Mouse (Mus musculus) liver, embryonic 13.5 days (tissue): Measurements from ENCODE around the gene Lamtor3. TPM values are rescaled to one million over a fixed set of nuclear protein-coding genes. Genes with fewer than 3 reads are reported as not detected.

Source experiments
- ATAC-seq: fragments of 200-750 bp; cut with Nextera tagmentation; 2 replicates; pipeline ENCODE4 v1.8.0; 2017; ENCODE audit warnings: low read depth, mild to moderate bottlenecking, moderate number of reproducible peaks, moderate library complexity
- DNase-seq: peaks from one replicate; pipeline ENCODE4 v3.0.0; 2022
- H3K27ac ChIP-seq: fragments of 300-500 bp; sonication (generic); 2 replicates; pipeline ENCODE4 v1.5.1; 2015; ENCODE audit warnings: moderate library complexity, mild to moderate bottlenecking, inconsistent platforms
- H3K27me3 ChIP-seq: fragments of 300-500 bp; sonication (generic); 2 replicates; pipeline ENCODE4 v1.6.1; 2015; ENCODE audit warnings: mild to moderate bottlenecking, inconsistent platforms
- H3K36me3 ChIP-seq: fragments of 300-500 bp; sonication (generic); 2 replicates; pipeline ENCODE4 v1.6.1; 2015; ENCODE audit warnings: mild to moderate bottlenecking, inconsistent platforms
- H3K4me1 ChIP-seq: fragments of 300-500 bp; sonication (generic); replicated peaks from 2 replicates; pipeline ENCODE4 v1.6.1; 2015; ENCODE audit warnings: inconsistent platforms
- H3K4me2 ChIP-seq: fragments of 300-500 bp; sonication (generic); 2 replicates; pipeline ENCODE4 v1.6.1; 2015; ENCODE audit warnings: inconsistent platforms, mild to moderate bottlenecking, moderate library complexity
- H3K4me3 ChIP-seq: fragments of 300-500 bp; sonication (generic); replicated peaks from 2 replicates; pipeline ENCODE4 v1.5.1; 2015; ENCODE audit warnings: mild to moderate bottlenecking, inconsistent platforms
- H3K9ac ChIP-seq: fragments of 300-500 bp; sonication (generic); 2 replicates; pipeline ENCODE4 v1.6.1; 2015; ENCODE audit warnings: mild to moderate bottlenecking, inconsistent platforms
- H3K9me3 ChIP-seq: fragments of 300-500 bp; sonication (generic); replicated peaks from 2 replicates; pipeline ENCODE4 v1.6.1; 2016; ENCODE audit warnings: inconsistent platforms
- WGBS: fragments of 180-500 bp; shearing (Covaris S2); methylation state at CpG from one replicate; pipeline ENCODE4 v1.1.7; 2015; ENCODE audit not compliant: insufficient replicate concordance; 5-methylcytosine and 5-hydroxymethylcytosine counted together
- polyA plus RNA-seq: library from polyadenylated mRNA; unstranded; fragments of >200 nt; fragmentation: Nextera tagmentation; extraction: Ambion mirVana; gene quantifications from 2 replicates; pipeline ENCODE4 v1.2.1, GENCODE M21; 2015

Lamtor3 gene
- polyA plus RNA-seq, 1 experiment from 2014 or later: 65.6 TPM

DNA sequence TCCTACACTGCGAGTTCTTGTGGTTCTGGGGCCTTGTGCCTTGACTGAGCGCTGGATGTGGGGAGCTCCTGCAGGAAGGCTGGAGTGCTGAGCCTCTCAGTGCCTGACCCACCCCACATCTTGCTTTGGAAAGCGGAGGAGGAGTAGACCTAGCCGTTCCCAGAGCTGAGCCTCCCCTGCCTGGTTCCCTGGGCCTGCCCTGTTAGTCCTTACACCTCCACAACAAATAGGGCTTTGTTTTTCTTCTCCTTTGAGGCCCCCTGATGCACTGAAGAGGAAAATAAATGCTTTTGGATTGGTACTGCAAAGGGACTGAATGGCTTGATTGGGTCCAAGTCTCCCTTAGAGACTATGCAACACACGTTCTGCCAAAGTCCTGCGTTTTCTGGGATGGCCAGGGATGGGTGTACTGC lies 59.3 kb downstream of the Lamtor3 start:
- no peak overlapping the region; the same call in 1 of the 2 replicates for H3K4me3 ChIP-seq
- peaks cover 20% of the 10 kb centered on the region for H3K36me3 ChIP-seq
- no peaks in the 10 kb centered on the region for H3K9me3 ChIP-seq
- no peak for ATAC-seq
- no peaks in the 10 kb centered on the region for H3K27me3 ChIP-seq
- H3K4me2 ChIP-seq: peak overlapping the region; percentile 38
- H3K4me1 ChIP-seq: peaks cover 85% of the 10 kb centered on the region
- peak overlapping the region; percentile 27 for H3K9ac ChIP-seq
- peak overlapping the region; percentile 67 for H3K27ac ChIP-seq
- 57% methylated on average over 6 of the region's 6 CpGs for WGBS
- no peak for DNase-seq

DNA sequence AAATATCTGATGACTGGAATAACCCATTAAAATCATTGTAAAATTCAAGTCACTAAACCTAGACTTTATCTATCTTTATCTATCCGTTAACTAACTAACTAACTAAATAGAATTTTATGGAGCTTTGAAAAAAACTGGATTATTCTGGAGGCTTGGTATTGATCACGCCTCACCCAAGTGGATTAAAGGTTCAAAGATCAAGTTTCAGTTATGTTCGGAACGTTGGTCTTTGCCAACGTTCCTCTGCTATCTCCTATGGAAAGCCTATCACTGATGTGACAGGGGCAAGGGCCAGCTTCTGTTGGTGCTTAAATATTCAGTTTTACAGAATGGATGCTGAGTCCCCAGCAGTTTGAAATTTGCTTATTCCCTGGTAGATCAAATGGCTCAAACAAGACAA lies 59.9 kb downstream of the Lamtor3 start:
- Histone ChIP-seq H3K9ac (peak overlapping the region; percentile 86), H3K27me3 (no peaks in the 10 kb centered on the region), H3K36me3 (peaks cover 20% of the 10 kb centered on the region), H3K4me2 (peak overlapping the region; percentile 79), H3K9me3 (no peaks in the 10 kb centered on the region), H3K4me1 (peaks cover 80% of the 10 kb centered on the region), H3K4me3 (peak overlapping the region; percentile 72; the same call in 1 of the 2 replicates), H3K27ac (peak overlapping the region; percentile 90)
- DNase-seq: no peak
- WGBS: 51% methylated on average over 5 of the region's 5 CpGs
- ATAC-seq: no peak

Other genes with a start within 250 kb of the Lamtor3 start
- not detected in 2 replicates for gene Gm21962, start 247.0 kb upstream of the Lamtor3 start, polyA plus RNA-seq
- gene H2afz, start 54.0 kb upstream of the Lamtor3 start, polyA plus RNA-seq: 1,513 and 1,730 TPM in 2 replicates
- 5.7 and 6.0 TPM in 2 replicates for gene Dnajb14, start 50.8 kb upstream of the Lamtor3 start, polyA plus RNA-seq
- 14.0 and 20.3 TPM in 2 replicates for gene Dapp1, start 63.0 kb downstream of the Lamtor3 start, polyA plus RNA-seq
- 0.02 and 0.06 TPM in 2 replicates for gene 1110002E22Rik, start 146.5 kb downstream of the Lamtor3 start, polyA plus RNA-seq
- gene Gm5105, start 148.9 kb downstream of the Lamtor3 start, polyA plus RNA-seq: not detected in 2 replicates
- 7.3 and 8.6 TPM in 2 replicates for gene Trmt10a, start 224.9 kb downstream of the Lamtor3 start, polyA plus RNA-seq
- gene Mttp, start 226.5 kb downstream of the Lamtor3 start, polyA plus RNA-seq: 27.4 and 36.9 TPM in 2 replicates